Mouse (Mus musculus) ES-Bruce4 (cell line): ENCODE measurements around the gene Cacnb2. TPM values are rescaled to one million over a fixed set of nuclear protein-coding genes. Genes with fewer than 3 reads are reported as not detected.

ENCODE experiments used
- H3K27ac ChIP-seq: 2 replicates; pipeline ENCODE4 v1.5.1; 2012; ENCODE audit warnings: low read length, inconsistent platforms; ENCODE audit not compliant: insufficient read depth
- H3K27me3 ChIP-seq: 2 replicates; pipeline ENCODE4 v1.6.1; 2012; ENCODE audit warnings: mild to moderate bottlenecking, low read length, inconsistent platforms; ENCODE audit not compliant: control insufficient read depth, poor library complexity, insufficient read depth, severe bottlenecking
- H3K36me3 ChIP-seq: 2 replicates; pipeline ENCODE4 v1.6.1; 2012; ENCODE audit warnings: inconsistent platforms, mild to moderate bottlenecking, low read length, moderate library complexity; ENCODE audit not compliant: control insufficient read depth, poor library complexity, insufficient read depth, severe bottlenecking
- H3K4me1 ChIP-seq: one replicate; pipeline ENCODE4 v1.8.1; 2011; ENCODE audit warnings: low read length; ENCODE audit not compliant: control insufficient read depth, insufficient read depth
- H3K4me3 ChIP-seq: 2 replicates; pipeline ENCODE4 v1.5.1; 2011; ENCODE audit warnings: low read depth, mild to moderate bottlenecking, low read length
- H3K9ac ChIP-seq: 2 replicates; pipeline ENCODE4 v1.6.1; 2012; ENCODE audit warnings: low read depth, mild to moderate bottlenecking, inconsistent platforms; ENCODE audit not compliant: poor library complexity, severe bottlenecking
- H3K9me3 ChIP-seq: replicated peaks from 2 replicates; pipeline ENCODE4 v1.6.1; 2012; ENCODE audit warnings: mild to moderate bottlenecking, low read length, inconsistent platforms; ENCODE audit not compliant: control insufficient read depth, poor library complexity, insufficient read depth, severe bottlenecking
- CTCF ChIP-seq: IDR thresholded peaks from one replicate; pipeline ENCODE4 v1.8.1; 2011; ENCODE audit warnings: low read depth, low read length
- EP300 ChIP-seq: IDR thresholded peaks from 2 replicates; pipeline ENCODE4 v1.6.1; 2011; ENCODE audit warnings: low read depth, low read length; ENCODE audit not compliant: insufficient read depth
- POLR2A ChIP-seq: IDR thresholded peaks from one replicate; pipeline ENCODE4 v1.8.1; 2011; ENCODE audit warnings: low read length; ENCODE audit not compliant: insufficient read depth
- polyA plus RNA-seq: library from polyadenylated mRNA; stranded (reverse); fragments of >200 nt; gene quantifications from 2 replicates; pipeline ENCODE4 v1.2.4, GENCODE M21; 2011; ENCODE audit warnings: low read depth; ENCODE audit not compliant: missing spikeins, insufficient read depth, insufficient read length

Cacnb2 gene
- polyA plus RNA-seq, 1 experiment = 2.2 TPM

DNA sequence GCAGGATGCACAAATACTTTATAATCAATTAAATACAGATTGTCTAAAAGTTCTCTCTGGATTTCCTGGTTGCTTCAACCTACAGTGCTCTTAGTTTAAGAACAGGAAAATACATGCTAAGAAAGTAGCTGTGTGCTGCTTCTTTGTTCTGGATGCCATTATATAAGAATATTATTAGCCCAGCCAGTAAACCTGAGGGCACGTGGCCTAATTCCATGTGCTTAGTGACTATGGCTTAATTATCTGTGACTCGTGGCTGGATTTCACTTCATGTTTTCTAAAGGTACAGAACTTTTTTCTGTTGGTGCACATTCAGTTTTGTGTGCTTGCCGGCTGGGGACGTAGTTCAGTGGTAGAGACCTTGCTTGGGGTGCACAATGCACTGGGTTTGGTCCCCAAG lies 222.3 kb downstream of the Cacnb2 start:
- Histone ChIP-seq H3K9me3 (no peaks in the 10 kb centered on the region), H3K9ac (no peak overlapping the region), H3K4me1 (no peaks in the 10 kb centered on the region), H3K27ac (no peak overlapping the region), H3K27me3 (no peaks in the 10 kb centered on the region), H3K36me3 (no peaks in the 10 kb centered on the region), H3K4me3 (no peak overlapping the region)
- TF ChIP-seq CTCF (no peak), EP300 (no peak), POLR2A (no peak)

DNA sequence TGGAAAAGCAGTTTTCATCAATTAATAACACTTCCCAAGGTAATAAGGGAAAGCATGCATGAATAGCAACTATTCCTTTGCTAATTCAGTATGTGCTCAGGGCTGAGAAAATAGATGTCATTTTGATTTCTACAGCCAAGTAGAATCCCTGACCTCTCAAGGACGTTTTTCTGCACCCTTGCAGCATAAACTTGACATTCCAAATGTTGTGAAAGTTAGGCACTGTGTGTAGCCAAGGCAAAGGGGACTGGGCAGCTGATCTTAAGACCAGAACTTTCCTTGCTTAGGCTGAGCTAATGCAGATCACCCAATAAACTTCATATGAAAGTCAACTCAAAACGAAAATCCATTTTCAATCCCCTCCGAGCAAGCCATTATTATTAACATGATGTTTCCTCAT lies 226.6 kb downstream of the Cacnb2 start:
- Histone ChIP-seq H3K9me3 (no peaks in the 10 kb centered on the region), H3K9ac (no peak overlapping the region), H3K36me3 (no peaks in the 10 kb centered on the region), H3K4me3 (no peak overlapping the region), H3K4me1 (no peaks in the 10 kb centered on the region), H3K27ac (no peak overlapping the region), H3K27me3 (no peaks in the 10 kb centered on the region)
- TF ChIP-seq CTCF = no peak

DNA sequence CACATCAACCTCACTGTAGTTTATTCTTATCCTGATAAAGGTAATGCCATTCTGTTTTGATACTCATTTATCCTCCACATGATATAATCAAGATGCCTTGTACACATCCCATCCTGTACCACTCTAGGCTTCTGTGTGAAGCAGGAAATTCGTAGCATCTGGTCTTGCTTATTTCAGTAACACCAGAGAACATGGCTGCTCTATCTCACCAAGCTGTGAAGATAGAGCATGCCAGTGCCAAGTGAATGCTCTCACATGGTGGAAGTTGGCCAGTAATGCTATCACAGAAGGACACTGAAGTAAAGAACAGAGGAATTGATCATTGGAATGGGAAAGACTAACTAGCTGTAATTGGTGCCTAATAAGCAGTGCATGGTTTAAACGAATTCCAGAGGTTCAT lies 228.4 kb downstream of the Cacnb2 start:
- Histone ChIP-seq H3K36me3 (no peaks in the 10 kb centered on the region), H3K4me3 (no peak overlapping the region), H3K4me1 (no peaks in the 10 kb centered on the region), H3K27me3 (no peaks in the 10 kb centered on the region), H3K9ac (no peak overlapping the region), H3K27ac (no peak overlapping the region), H3K9me3 (no peaks in the 10 kb centered on the region)
- no peak for TF ChIP-seq CTCF
- TF ChIP-seq EP300 = no peak
- no peak for TF ChIP-seq POLR2A

DNA sequence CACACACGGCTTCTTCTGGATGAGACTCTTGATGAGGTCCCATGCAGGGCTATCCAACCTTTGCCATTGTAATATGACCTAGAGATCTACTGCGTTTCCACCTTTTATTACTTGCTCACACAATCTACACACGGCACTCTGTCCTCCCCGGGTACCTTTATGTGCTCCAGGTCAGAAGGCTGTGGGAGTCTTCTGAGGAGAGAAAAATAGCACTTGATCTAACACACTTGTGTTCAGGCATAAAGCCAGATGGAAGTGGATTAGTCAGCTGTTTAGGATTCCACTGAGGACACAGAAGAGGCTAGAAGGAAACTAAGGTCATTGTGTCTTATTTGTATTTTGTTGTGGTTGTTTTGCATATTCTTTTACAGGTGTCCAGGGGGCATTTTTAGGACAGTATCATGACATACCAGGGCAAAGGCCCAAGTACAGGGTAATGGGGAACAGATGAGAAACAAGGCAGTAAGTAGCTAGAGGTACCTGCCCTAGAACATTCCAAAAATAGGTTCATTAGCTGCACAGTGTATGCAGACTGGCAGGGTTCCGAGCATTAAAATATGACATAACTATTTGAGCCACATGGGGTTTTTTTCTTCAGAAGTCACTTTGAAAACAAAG lies 231.9 kb downstream of the Cacnb2 start:
- H3K9me3 ChIP-seq = no peaks in the 10 kb centered on the region
- no peak overlapping the region for H3K27ac ChIP-seq
- no peaks in the 10 kb centered on the region for H3K27me3 ChIP-seq
- no peaks in the 10 kb centered on the region for H3K4me1 ChIP-seq
- no peaks in the 10 kb centered on the region for H3K36me3 ChIP-seq
- no peak for TF ChIP-seq CTCF
- no peak for TF ChIP-seq EP300
- TF ChIP-seq POLR2A = no peak
- no peak overlapping the region for H3K4me3 ChIP-seq
- no peak overlapping the region for H3K9ac ChIP-seq

DNA sequence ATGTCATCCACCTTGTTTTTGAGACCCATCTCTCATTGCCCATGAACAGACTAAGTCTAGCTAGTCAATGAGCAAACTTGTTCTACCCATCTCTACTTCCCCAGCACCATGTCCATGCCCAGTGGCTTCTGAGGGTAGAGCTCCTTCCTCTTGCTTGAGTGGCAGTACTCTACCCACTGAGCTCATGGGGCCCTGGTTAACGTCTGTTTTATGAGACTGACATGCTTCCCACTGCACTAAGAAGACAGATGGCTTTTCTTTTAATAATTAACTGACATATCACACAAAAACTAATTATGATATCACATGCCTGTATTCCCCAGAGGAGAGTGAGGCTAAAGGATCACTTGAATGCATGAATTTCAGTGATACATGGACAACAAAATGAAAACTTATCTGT lies 238.4 kb downstream of the Cacnb2 start:
- Histone ChIP-seq H3K4me1 (no peaks in the 10 kb centered on the region), H3K36me3 (no peaks in the 10 kb centered on the region), H3K4me3 (no peak overlapping the region), H3K27me3 (no peaks in the 10 kb centered on the region), H3K9ac (no peak overlapping the region), H3K9me3 (no peaks in the 10 kb centered on the region), H3K27ac (no peak overlapping the region)
- no peak for TF ChIP-seq POLR2A
- TF ChIP-seq EP300 = no peak
- TF ChIP-seq CTCF = no peak

DNA sequence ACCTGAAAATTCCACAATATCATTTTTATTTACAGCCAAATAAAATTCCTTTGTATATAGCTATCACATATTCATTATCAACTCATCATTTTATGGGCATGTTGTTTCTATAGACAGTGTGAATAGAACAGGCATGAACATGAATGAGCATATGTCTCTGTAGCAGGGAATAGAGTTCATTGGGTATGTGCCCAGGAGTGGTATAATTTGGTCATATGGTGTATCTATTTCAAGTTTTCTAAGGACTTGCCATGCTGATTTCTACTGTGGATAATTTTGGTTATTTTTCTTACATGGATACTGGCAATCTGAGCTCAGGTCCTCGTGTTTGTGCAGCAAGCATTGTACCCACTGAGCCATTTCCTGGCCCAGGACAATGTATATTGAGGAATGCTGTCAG lies 243.8 kb downstream of the Cacnb2 start:
- Histone ChIP-seq H3K4me1 (no peaks in the 10 kb centered on the region), H3K27ac (no peak overlapping the region), H3K36me3 (no peaks in the 10 kb centered on the region), H3K9me3 (no peaks in the 10 kb centered on the region), H3K9ac (no peak overlapping the region), H3K27me3 (no peaks in the 10 kb centered on the region), H3K4me3 (no peak overlapping the region)
- TF ChIP-seq EP300 (no peak), POLR2A (no peak), CTCF (no peak)
